Mouse (Mus musculus) embryo, embryonic 11 days (tissue): Measurements from ENCODE around the gene Tnfaip2.

Experiments used
- DNase-seq: peaks from one replicate; pipeline ENCODE4 v3.0.0-alpha.2; 2015

The Tnfaip2 gene

DNA sequence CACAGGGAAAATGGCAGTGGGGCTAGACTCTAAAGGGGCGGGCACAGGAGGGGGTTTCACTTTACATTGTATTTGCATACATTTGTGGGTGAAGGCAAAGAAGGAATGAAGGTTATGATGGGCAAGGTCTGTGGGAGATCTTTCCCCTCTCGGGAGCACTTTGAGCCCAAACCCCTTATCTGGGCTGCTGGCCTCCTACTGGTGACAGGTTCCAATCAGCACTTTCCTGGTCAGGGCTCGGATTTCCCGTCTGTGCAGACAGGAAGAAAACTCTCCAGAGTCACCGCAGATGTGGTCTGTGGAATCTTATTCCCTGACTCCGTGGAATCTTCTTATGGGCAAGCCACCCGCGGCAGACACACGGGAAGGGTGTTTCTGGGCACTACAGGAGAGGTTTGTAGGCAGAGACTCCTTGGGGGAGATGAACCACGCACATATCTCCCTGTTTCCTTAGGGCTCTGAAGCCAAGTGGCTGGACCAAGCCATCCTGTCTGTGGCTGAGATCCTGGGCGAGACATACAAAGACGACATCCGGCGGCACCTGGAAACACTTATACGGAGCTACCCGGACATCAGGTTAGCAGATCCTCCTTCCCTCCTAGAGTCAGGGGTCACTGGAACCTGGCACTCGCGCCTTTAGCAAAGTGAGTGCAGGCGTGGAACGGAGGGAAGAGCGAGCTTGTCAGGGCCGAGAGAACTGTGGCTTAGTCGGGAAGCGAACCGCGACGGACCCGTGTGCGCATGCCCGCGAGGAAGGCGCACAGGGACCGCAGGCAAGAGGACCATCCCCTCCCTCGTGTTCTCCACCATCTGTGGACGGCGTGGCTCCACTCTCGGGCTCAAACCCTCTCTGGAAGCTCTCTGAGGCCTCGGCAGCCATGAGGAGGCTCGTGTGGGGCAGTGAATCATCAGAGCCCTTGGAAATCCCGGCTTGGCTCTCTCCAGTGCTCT is 13.0 kb upstream of the Tnfaip2 start:
- peak; percentile 79 for DNase-seq

DNA sequence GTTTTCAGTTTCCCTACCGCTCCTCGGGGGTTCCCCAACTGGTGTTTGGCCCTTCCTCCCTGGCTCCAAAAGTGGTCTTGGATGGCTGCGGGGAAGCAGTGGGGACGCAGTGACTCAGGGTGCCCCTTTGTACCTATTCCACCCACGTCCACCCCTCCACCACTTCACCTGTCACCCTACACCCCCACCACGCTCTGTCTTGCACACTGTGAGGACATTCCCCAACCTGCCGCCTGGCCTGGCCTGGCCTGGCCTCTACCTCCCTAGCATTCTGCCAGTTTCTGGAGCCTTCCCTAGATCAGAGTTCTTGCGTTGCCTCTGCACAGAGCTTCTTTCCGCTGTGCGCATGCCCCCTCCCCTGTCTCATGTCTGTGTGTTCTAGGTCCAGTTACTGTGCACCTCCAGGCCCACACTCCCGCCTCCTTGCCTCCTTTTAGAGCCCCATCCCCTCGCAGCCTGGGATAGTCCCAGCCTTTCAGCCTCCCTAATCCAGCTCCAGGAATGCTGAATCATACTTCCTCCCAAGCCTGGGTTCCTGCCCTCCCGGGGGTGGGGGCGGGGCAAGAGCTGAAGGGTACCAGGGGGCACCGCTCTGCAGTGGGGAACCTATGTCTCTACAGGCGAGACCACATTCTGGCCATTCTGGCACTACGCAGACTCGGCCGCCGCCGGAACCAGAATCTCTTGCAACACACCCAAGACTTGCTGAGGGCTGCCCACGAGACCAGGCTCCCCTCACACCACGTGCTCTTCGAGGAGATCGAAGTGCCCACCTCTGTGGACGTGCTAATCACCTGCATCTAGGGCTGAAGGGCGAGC is 12.0 kb upstream of the Tnfaip2 start:
- DNase-seq, result no peak

DNA sequence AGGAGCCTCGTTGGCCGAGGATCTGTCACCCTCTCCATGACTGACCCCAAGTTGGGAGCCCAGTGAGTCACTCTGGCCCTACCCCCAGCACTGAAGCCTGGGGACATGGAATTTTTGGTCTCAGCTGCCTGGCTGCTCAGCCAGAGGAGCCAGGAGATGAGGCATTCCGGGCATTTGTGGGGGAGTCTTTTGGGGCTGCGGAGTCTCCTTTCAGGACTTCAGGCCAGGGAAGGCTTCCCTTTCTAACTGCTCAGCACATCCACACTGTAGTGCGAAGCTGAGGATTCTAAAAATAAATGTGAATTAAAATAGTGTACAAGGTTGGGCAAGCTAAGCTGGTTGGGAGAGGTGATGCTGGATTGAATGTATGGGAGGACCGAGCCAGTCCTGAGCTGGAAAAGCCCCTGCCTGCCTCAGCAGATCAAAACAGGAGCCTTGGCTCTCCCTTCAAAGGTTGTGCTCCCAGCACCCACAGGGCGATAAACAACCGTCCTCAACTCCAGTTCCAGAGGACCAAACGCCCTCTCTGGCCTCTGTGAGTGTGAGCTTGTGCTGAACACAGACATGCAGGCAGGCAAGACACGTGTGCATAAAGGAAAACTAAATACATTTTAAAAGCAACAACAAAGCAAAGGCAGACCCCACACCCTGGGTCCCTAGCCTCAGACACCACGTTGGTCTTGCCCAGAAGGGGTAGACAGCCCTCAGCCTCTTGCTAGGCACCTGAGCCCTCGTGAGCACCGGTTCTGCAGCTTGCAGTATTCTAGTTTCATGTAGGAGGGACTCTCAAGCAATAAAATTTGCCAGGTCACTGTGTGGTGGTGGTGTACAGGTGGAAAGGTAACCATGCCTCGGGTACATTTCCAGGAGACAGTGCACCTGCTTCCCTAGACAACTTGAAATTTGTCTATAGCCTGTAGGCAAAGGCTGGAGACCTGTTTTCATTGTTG is 11.1 kb upstream of the Tnfaip2 start:
- DNase-seq, result no peak

DNA sequence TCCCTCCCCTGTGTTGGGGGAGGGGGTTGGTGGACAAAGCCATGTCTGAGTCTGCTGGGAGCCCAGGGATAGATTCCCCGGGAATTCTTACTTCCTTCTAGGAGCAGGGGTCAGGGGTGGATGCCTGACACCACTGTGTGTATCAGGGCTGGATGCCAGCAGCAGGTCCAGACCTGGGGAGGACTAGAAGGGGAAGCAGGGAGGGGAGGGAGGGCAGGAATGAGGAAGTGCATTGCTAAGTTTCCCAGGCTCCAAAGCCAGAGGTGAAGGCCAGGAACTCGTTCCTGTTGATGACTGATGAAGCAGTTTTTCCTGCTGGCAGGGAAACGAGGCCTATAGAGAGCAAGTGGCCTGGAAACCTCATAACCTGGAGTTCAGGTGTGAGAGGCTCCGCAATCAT is 10.2 kb upstream of the Tnfaip2 start:
- DNase-seq, result no peak

DNA sequence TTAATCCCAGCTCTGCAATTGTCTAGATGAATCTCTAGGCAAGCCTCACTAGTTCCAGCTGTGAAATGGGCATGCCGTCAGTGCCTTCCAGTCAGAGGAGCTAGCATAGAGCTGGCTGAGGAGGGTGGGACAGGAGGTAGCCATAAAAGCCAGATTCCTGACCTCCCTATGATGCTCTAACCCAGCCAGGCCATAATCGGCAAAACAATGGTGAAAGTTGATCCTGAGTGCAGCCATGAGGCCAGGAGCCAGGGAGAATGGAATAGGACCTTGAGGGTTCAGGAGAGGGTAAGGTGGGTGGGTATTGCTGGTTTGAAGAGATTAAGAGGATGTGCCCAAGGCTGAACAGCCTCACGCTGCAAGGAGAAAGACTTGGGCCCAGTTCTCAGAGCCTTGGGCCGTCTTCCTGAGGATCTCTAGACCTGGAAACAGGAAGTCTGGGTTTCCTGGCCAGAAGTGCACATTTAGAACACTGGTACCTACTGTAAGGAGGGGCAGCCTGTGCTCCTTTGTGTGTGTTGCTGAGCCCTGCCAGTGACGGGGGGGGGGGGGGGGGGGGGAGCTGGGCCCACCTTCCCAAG is 9.4 kb upstream of the Tnfaip2 start:
- no peak for DNase-seq

DNA sequence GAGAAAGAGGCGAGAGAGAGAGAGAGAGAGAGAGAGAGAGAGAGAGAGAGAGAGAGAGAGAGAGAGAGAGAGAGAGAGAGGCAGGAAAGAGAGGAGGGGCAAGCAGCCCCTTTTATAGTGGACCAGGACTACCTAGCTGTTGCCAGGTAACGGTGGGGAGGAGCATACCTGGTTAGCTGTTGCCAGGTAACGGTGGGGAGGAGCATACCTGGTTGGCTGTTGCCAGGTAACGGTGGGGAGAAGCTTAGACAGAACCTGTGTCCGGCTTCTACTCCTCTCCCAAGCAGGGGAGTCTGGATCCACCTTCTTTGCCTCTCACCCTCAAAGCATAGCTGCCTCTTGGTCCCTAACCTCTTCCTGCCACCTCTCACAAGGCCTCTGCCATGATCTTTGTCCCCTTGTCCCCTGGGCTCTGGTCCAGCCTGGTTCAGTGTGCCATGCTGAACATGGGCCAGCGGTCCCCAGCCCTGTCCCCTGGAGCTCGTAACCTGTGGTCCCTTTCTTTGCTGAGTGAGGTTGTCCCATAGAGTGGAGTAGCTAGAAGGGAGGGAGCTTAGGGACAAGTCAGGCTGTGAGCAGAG is 8.0 kb upstream of the Tnfaip2 start:
- no peak for DNase-seq

DNA sequence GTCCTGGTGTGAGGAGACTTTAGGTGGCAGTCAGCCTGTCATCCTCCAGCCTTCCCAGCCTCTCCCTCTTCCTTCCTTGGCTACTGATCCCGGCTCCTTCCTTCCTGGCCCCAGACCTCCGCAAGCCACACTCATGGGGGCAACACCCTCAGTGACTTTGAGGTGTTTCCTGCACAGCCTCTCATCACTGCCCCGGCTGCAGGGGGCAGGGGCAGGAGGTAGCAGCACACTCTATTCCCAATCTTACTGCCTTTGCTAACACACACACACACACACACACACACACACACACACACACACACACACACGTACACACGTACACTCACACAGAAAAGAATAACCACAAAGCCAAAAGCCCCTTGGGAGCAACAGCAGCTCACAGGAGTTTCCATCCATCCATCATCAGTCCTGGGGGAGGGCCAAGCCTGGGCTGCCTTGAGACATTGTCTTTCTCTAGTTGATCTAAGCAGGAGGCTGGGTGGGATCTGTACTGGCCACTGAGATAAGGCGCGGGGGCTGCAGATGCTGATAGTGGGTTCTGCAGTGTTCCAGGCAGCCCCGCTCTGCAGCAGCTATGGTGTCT is 7.4 kb upstream of the Tnfaip2 start:
- DNase-seq, result no peak

DNA sequence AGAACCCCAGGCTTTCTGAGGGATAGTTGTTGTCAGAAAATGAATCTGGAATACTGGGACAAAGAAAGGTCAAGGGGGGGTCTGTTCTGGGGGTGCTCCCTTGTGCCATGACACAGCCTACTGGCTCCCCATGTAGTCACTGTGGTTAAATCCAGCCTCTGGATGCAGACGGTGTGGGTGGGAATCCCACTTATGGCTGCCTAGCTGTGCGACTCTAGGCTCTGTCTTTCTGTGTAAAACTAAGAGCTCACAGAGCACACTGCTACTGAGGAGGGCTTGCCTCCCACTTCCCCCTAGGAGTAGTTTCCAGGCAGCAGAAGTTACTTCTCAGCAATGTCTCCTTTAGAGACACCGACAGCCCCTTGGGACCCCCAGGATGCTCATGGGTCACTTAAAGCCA is 6.1 kb upstream of the Tnfaip2 start:
- DNase-seq, result no peak

DNA sequence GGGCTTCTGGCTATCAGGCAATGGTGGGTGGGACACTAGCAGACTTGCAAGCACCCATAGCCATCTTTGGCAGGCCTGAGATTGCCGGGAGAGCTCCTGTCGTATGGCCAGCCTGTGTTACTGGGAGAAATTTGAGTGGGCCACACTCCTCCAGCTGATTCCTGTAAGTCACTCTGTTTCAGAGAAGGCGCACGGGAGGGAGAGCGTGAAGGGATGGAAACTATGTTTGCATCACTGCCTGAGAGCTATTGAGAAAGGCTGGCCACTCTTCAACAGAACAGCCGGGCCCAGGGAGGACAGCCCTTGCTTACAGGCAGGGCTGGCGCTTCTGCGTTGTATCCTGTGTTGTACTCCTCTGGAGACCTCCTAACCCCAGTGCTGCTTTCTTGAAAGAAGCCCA is 5.6 kb upstream of the Tnfaip2 start:
- DNase-seq, result no peak

DNA sequence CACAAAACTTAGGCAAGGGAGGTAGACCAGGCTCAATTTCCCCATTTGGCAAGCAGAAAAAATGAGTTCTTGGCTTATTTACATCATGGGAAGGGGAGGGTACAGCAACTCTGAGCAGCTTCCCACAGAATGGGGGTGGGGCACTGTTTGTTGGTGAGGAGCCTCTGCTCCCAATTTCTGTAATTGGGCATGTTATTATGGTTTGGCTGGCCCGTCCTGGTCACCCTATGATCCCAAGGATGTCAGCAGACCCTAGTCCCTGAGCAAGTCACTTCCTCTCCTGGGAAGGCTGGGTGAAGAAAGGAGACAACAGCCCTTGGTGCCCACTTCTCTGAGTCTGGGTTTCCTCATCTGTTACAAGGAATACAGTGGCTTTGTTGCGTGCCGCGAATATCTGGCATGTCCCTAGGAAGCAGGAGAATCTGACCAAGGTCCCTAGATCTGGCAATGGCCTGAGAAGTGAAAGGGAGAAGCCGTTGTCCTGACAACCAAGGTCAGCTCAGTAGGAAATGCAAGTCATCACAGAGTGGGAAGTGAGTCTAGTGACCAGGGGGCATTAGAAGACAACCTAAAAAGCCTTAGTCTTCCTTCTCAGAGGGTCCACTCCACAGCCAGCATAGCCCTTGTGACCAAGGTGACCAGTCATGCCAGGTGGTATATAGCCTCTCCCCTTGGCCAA is 4.9 kb upstream of the Tnfaip2 start:
- no peak for DNase-seq

DNA sequence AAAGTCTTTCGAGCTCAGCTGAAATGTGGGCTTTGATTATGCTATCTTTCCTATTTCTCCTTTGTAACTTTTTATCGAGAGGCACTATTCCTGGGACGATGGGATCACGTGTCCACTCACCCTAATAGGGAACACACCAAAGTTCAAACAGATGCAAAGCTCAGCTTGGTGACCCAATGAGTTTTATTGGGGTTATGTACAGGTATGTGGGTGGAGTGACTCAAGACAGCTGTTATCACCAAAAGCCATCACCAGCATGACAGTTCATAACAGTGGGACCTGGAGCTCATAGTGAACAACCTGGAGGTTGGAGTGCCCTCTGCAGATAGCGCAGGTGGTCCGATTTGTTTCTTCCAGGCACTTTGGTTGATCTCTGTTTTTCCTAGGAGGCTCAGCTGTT is 3.4 kb upstream of the Tnfaip2 start:
- DNase-seq, result no peak

DNA sequence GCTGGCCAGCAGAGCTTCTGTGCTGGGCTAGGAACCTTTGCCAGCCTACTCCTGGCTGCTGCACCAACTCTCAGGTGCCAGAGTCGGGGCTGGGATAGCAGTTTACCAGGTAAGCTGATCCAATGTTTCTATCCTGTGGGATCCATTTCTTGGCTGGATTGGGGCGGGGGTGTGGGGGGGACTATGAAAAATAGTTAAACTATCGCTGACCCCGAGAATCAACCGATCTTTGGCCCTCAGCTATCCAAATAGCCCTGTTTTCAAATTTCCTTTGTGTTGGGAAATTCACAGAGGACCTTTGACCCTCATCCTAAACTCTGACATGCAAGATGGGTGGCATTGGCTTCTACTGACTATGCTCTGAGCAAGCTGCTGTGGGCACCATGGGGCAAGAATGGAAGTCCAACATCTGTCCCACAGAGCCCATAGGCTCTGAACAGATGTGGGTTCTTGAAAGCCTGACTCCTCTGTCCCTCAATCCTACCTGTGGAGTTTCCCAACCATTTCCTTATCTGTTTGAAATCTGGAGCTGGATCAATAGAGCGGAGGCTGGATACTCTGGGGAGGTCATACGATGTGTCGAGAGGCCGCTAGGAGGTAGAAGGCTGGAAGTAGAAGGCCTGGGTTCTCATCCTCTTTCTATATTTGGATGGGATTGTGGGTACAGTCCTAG is 1.4 kb upstream of the Tnfaip2 start:
- DNase-seq, result no peak

DNA sequence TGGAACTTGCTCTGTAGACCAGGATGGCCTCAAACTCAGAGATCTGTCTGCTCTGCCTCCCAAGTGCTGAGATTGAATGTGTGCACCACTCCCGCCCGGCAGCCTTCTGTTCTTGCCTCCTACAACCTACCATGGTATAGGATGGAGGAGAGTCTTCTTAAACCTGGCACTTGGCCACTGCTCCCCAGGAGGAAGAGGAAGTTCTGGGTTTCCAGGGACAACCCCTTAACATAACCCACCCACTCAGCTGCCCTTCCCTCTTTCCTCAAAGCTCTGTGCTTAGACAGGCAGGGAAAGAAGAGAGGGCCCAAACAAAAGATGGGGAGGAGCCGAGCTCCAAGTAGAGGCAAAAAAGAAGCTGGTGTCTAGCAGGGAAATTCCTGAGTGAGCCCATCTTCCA is 746 bp upstream of the Tnfaip2 start:
- DNase-seq, result no peak

DNA sequence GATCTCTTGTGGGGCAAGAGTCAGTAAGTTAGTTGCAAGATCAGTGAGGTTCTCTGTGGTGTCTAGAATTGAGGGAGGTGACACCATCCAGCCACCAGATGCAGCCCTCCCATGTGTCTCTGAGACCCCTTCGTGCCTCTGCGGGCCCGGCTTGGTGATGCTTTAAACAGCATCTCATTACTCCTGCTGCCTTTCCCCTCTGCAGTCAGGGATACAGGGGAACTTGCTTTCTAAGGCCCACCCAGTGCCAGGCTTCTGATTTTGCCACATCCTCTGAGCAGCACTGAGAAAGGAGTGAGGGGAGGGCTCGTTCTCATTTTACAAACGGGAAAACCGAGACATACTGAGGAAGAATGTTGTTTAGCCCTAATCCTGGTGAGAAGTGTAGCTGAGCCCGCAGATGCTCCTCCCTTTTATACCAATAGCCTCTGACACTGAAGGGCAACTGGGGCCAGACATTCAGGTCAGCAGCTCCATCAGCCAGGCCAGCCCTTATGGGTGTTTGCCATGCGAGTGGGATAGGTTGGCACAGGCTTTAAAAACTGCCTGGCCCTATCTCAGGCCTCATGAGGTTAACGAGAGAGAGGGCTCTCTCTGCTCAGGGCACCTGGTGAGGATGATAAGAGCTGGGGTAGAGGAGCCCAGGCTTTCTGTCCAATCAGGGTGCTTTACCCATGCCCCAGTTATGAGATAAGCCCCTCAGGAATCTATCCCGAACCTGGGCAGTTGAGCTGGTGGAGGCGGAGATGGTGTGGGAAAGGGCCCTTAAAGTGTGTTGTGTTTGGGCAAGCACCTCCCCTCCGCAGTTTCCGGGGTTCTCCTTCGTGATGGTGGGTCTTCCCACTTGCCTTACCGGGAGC is 972 bp downstream of the Tnfaip2 start:
- DNase-seq, result no peak

DNA sequence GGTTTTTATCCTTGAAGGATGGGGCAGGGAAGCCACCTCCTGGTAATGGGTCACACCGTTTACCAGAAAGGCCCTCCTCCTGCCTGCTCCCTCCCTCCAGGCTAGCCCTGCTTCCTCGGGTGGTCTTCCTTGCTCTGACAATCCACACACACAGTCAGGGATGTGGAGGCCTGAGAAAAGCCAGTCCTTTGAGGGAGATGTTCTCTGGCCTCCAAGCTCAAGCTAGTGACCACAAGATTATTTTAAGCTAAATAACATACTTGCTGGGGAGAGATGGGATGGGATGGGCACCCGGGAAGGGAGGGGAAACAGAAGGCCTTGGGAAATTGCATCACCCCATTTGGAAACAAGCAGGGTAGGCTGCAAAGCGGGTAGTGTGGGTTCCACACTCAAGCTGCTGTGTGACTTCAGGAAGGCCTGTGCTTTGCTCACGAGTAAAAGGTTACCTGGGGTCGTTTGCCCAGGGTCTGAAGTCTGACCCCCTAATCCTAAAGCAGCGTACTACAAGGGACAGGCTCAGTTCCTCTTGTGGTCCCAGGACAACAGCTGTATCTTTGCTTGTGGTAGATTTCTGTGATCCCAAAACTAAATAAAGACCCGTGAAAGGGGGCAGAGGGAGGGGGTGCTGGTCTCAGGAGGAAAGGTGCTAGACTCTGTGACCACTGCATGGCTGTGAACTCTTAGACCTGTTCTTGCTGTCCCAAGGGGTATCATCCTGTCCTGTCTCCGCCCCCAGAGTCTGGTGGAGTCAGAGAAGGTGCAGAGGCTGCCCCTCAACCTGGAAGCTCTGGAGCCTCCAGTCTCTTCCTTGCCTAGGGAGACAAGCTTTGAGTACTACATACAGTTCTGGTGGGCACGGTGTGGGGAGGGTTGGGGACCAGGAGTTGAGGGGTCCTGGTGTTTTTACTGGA is 1.9 kb downstream of the Tnfaip2 start:
- DNase-seq, result no peak

DNA sequence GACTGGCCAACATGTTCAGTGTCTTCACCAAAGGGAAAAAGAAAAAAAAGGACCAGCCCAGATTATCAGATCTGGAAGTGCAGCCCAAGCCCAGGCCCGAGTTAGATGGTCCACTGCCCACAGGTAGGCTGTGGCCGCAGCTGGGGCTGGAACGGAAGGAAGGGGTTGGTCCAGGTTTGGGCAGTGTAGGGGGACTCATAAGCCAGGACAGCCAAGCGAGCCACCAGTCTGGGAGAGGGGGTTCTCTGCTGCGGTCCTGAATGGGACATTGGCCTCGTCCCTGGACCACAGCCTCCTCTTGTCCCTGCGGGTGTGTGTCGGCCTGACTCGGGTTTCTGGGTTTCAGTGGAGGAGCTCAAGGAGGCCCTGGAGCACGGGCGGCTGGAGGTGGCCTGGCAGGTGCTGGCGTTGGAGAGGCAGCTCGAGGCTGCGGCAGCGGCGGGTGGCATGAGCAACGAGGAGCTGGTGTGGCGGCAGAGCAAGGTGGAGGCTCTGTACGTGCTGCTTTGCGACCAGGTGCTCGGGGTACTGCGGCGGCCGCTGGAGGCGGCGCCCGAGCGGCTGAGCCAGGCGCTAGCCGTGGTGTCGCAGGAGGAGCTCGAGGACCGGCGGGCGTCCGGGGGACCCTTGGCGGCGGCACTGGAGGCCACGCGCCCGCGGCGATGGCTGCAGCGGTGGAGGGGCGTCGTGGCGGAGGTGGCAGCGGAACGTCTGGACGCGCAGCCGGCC is 3.1 kb downstream of the Tnfaip2 start:
- no peak for DNase-seq

DNA sequence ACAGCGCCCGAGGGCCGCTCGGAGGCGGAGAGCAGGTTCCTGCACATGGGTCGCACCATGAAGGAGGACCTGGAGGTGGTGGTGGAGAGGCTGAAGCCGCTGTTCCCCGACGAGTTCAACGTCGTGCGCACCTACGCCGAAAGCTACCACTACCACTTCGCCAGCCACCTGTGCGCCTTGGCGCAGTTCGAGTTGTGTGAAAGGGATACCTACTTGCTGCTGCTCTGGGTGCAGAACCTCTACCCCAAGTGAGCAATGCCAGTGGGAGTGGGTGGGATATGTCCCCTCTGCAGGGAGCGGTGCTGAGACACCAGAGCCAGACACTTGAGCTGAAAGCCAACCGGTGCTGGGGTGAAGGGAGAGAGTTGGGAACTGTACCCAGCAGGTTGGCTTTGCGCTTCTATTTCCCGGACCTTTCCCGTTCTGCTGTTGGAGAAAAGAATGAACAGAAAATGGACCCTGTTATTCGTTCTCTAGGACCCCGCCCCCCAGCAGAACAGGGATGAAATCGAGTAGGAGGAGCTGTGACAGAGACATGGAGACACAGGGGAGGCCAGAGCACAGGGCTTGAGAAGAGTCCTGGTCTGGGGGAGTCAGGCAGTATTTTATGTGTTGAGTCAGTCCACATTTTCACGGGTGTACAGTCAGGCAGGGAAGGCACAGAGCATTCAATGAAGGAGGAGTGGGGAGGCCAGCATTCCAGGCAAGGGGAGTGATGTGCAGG is 3.8 kb downstream of the Tnfaip2 start:
- DNase-seq, result no peak
